Mouse (Mus musculus) gastrocnemius, adult 2 months (tissue): ENCODE measurements around the gene Sbp. TPM values are rescaled to one million over a fixed set of nuclear protein-coding genes. Genes with fewer than 3 reads are reported as not detected.

ENCODE experiments used
- DNase-seq: peaks from one replicate; pipeline ENCODE4 v3.0.0; 2022
- H3K27ac ChIP-seq: fragments of 200-600 bp; 2 replicates; pipeline ENCODE4 v1.8.1; 2022; ENCODE audit warnings: mild to moderate bottlenecking
- H3K4me3 ChIP-seq: fragments of 200-600 bp; 2 replicates; pipeline ENCODE4 v1.8.1; 2022; ENCODE audit warnings: mild to moderate bottlenecking, moderate library complexity
- CTCF ChIP-seq: fragments of 200-600 bp; IDR thresholded peaks from 2 replicates; pipeline ENCODE4 v1.8.1; 2022; ENCODE audit warnings: antibody characterized with exemption, mild to moderate bottlenecking, moderate library complexity
- intact Hi-C: fragments of 180-260 bp; cut with DNase I; formaldehyde crosslinking; loops from one replicate; pipeline ENCODE4 v1.15.1; 2025
- total RNA-seq, 2 experiments: library from RNA; stranded (reverse); gene quantifications; 2 replicates each; pipeline ENCODE4 v1.2.3; 2021

Sbp gene
- total RNA-seq, 2 experiments from 2014 or later: not detected

DNA sequence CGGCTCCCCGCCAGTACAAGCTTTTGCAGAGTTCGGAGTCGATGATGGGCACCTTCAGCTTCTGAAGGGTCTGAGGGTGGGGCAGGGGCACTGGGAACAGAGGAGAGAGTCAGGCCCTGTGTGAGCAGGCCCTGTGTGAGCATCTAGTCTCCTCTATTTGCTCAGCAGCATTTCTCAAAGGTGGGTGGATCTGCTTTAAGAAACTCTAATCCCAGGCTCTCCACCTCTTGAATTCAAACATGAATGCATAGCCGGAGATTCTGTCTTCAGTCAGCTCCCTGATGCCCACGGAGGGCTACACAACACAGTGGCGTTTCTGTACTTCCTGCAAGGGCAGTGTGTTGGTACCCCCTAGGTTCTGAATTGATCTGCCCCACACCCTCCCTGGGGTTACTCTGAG, 53.2 kb downstream of the Sbp start:
- Histone ChIP-seq H3K4me3 (no peak overlapping the region), H3K27ac (no peak overlapping the region)
- intact Hi-C loops: no loop called here
- no peak for DNase-seq
- TF ChIP-seq CTCF: no peak

Other genes with a start within 250 kb of the Sbp start
- not detected for gene 1520401A03Rik, start 218.9 kb upstream of the Sbp start, total RNA-seq
- under 1 TPM; 0.53 to 0.64 TPM for gene Pkmyt1, start 215.3 kb upstream of the Sbp start, total RNA-seq
- 1 to 10 TPM; 2.7 to 4.0 TPM for gene Paqr4, start 200.8 kb upstream of the Sbp start, total RNA-seq
- gene Kremen2, start 195.8 kb upstream of the Sbp start, total RNA-seq: not detected
- 10 to 100 TPM; 43.3 to 50.4 TPM for gene Flywch1, start 170.1 kb upstream of the Sbp start, total RNA-seq
- gene Flywch2, start 155.6 kb upstream of the Sbp start, total RNA-seq: under 1 TPM; 0.47 to 0.51 TPM
- 100 to 1,000 TPM; 178 to 227 TPM for gene Srrm2, start 151.1 kb upstream of the Sbp start, total RNA-seq
- 100 to 1,000 TPM; 296 to 351 TPM for gene Elob, start 112.5 kb upstream of the Sbp start, total RNA-seq
- gene Prss33, start 105.6 kb upstream of the Sbp start, total RNA-seq: not detected
- not detected for gene Prss32, start 97.8 kb upstream of the Sbp start, total RNA-seq
- gene Prss41, start 97.5 kb upstream of the Sbp start, total RNA-seq: not detected
- not detected for gene Prss21, start 73.6 kb upstream of the Sbp start, total RNA-seq
- gene Dcpp1, start 60.8 kb upstream of the Sbp start, total RNA-seq: not detected
- gene Dcpp2, start 60.8 kb upstream of the Sbp start, total RNA-seq: not detected
- gene Dcpp3, start 24.2 kb upstream of the Sbp start, total RNA-seq: not detected
- not detected for gene Sbpl, start 13.6 kb downstream of the Sbp start, total RNA-seq
- not detected for gene Prss30, start 38.9 kb downstream of the Sbp start, total RNA-seq
- not detected for gene Prss22, start 56.4 kb downstream of the Sbp start, total RNA-seq
- not detected for gene Prss27, start 96.5 kb downstream of the Sbp start, total RNA-seq
- 10 to 100 TPM in 1 of 2 experiments, 1 to 10 TPM in 1; 6.9 to 10.4 TPM for gene Kctd5, start 131.8 kb downstream of the Sbp start, total RNA-seq
- 10 to 100 TPM; 35.1 to 39.7 TPM for gene Pdpk1, start 209.3 kb downstream of the Sbp start, total RNA-seq
- 1 to 10 TPM; 8.4 to 8.8 TPM for gene Amdhd2, start 222.1 kb downstream of the Sbp start, total RNA-seq
- gene Atp6v0c, start 228.0 kb downstream of the Sbp start, total RNA-seq: 100 to 1,000 TPM; 147 to 152 TPM